Mouse (Mus musculus) hindlimb bud, embryonic 11.5 days (tissue): ENCODE results near the gene Ehmt1.
"Not testable (repeated sequence)": the region's sequence is repeated elsewhere in the genome, so short reads cannot be mapped to it uniquely, and the experiment has no call there.

Experiments used
- DNase-seq: peaks from one replicate; pipeline ENCODE4 v3.0.0-alpha.2; 2012; ENCODE audit warnings: low read depth, low spot score; ENCODE audit errors: extremely low spot score

Ehmt1 gene

DNA sequence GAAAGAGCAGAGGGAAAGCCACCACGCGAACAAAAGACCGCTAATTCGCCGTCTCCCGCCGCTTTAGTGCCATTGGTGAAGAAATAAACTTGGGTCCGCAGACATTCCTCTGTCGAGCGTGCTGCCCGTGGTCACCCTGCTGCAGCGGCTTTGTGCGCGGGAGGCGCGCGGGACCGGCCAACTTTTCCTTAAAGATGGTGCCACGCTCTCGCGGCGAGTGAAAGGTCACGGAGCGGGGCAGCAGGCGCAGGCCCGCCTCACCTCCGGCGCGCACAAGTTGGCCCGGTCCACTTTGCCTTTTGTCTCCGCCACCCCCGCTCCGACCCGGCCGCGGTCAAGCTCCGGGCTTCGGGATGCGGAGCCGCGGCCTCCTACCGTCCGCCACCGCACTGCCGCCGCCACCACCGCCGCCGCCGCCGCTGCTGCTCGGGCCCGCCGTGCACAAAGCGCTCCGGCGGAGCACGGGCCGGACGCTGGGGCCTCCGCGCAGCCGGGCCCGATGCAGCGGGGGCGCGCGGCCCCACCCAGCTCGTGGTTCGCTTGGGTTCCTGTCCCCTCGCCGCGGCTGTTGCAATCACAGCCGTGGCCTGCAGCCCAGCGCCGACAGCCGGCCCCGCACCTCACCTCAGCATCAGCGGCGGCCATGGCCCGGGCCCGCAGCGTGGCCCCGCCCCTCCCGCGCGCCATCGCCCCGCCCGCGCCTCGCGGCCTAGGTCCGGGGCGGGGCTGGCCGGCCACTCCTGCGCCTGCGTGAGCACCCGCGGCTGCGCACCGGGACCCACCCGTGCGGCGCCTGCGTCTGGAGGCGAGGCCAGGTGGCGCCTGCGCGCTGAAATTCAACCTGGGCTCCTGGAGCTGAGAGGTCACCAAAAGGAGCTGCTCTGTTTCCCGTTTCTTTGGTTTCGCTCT is at the start of gene Ehmt1:
Gene Ehmt1, minus strand, starts transcription at position 685 of the 909 bp plus-strand sequence.
- peak; percentile 68 for DNase-seq

DNA sequence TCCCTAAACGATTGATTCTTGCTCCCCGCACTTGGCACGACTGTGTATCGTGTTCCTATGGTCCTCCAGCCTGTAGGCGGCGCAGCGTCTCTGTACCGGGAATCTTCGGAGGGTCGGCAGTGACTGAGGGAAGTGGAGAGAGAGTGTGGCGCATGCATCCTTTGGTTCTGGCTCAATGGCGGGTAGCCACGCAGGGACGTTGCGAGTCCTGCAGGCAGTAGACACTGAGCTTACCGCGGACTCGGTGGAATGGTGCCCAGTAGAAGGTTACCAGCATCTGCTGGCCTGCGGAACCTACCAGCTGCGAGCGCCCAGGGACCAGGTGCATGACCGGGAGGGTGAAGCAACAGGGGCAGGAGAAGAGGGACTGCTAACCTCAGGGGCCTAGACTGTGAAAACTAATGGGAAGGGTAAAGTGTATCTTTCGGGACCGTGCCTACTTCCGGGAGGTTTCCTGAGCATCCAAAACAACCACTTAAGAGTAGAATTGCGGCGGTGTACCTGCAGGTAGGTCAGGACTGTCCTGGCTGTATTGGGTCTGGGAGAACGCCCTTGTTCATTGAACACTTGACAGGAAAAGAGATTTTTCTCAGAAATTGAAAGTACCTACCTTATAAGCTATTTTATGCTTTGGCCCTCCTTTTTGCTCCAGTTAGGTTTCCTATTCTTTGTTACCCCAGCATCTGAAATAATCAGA is 43.0 kb upstream of the Ehmt1 start, which contains the start of gene Dph7:
Gene Dph7, plus strand, starts transcription at position 97 of the 697 bp plus-strand sequence.
- DNase-seq: no peak

DNA sequence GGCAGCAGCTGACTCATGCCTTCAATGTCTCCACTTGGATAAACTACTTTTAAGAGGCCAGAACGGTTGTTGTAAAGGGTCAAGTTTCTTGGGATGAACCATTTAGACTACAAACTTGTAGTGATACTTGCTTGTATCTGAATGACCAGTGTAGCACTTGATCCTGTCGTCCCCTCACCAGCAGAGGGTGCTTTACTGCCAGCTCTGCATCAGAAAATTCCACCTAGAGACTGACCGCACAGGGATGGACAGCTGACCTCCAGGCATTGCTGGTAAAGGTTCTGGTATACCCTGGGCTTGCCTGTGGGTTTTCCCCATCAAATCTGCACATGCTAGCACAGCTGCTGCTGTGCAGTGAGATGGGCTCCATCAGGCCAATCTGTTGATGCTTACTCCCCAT is 41.5 kb upstream of the Ehmt1 start:
- no peak for DNase-seq

- no peak for DNase-seq
Observed at GRCm38 (mm10) chr2:24952537-24953055, 33.2 kb upstream of the Ehmt1 start.

DNA sequence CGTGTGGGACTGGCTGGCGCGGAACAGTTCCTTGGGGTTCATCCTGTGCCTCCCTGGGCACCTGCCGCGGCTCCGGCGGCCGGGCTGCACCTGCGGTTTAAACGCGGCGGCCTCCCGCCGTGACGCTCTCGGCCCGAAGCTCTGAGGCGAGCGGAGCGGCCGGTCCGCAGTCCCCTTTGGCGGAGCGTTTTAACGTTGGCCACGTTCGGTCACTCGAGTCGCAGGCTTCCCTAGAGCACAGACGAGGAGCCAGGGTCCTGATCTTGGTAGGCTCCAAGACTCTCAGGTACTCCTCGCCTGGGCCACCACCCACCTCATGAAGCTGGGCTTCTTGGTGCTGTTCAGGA is 30.7 kb upstream of the Ehmt1 start:
- DNase-seq: no peak

DNA sequence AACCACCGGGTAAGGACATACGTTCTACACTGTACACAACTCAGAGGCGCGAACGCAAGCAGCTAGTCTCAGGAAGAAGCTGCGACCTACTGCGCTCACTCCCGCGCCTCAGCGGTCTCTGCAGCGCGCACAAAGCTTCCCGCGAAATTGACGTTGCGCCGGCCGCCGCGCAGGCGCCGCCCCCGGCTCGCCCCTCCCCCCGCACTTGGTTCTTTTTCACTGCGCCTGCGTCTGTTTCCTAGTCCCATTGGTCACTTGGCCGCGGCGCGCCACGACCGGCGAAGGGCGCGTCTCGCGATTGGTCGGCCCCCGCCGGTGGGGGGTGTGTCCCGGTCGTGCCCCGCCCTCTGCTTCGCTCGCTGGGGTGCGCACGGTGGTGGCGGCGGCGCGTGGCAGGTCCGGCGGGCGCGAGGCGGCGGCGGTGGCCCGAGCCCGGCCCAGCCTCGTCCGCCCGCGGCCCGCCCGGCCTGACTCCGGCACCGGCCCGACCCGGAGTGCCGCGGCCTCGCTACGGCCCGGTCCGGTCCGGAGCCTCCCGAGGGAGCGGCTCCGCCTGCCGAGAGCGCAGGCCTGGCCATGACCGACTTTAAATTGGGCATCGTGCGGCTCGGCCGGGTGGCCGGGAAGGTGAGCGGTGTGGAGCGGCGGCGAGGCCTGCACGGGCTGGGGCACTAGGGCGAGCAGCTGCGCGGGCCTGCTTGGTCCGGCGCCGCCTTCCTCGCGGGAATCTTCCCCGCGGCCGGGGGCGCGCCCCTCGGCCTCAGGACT is 30.2 kb upstream of the Ehmt1 start, which contains the start of gene Zmynd19:
Gene Zmynd19, plus strand, starts transcription at position 372 of the 768 bp plus-strand sequence.
- peak; percentile 56 for DNase-seq

GRCm38 (mm10) chr2:24944304-24944703 is 24.9 kb upstream of the Ehmt1 start:
- not testable (repeated sequence) for DNase-seq

DNA sequence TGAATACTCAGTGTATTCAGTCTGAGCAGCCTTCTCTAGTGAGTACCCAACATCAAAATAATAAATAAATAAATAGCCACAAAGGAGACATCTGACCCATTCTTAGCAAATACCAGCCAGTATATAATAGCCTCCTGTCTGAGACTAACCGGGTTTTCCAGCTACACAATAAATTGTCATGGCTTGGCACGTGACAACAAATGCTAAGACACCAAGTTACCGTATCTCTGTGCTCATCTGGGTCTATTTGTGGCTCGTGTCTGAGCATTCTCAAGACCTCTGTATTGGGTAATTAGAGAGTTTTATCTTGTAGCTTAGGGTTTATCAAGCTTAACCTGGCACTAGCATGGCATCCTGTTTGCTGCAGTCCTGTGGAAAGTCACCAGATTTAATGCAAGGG is 22.7 kb upstream of the Ehmt1 start:
- DNase-seq: no peak

GRCm38 (mm10) chr2:24935057-24935796 is 15.8 kb upstream of the Ehmt1 start, which contains the start of gene Arrdc1:
Gene Arrdc1, minus strand, starts transcription at chr2:24935252.
- peak; percentile 89 for DNase-seq

GRCm38 (mm10) chr2:24934441-24934963 is 15.1 kb upstream of the Ehmt1 start:
- no peak for DNase-seq

- no peak for DNase-seq
Observed at GRCm38 (mm10) chr2:24929593-24929992, 10.2 kb upstream of the Ehmt1 start.

GRCm38 (mm10) chr2:24929119-24929518 is 9.7 kb upstream of the Ehmt1 start:
- DNase-seq: no peak

GRCm38 (mm10) chr2:24927810-24928479 is 8.5 kb upstream of the Ehmt1 start:
- no peak for DNase-seq

DNA sequence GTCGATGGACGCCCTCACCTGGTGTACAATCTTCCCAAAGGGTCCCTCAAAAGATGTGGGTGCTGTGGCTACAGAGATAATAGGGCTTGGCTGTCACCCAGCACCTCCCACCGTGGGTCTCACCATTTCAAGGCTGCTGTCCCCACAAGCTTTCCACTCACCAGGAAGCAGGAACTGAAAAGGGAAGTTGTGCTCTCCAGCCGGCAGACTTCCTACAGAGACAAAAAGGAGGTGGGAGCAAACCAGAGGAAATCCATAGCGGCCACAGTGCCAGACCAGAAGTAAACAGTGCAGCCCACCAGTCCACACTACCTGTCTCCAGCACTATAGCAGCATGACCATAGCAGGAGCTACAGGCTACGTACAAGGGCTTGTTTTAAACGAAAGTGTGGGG is 7.5 kb upstream of the Ehmt1 start:
- no peak for DNase-seq

DNA sequence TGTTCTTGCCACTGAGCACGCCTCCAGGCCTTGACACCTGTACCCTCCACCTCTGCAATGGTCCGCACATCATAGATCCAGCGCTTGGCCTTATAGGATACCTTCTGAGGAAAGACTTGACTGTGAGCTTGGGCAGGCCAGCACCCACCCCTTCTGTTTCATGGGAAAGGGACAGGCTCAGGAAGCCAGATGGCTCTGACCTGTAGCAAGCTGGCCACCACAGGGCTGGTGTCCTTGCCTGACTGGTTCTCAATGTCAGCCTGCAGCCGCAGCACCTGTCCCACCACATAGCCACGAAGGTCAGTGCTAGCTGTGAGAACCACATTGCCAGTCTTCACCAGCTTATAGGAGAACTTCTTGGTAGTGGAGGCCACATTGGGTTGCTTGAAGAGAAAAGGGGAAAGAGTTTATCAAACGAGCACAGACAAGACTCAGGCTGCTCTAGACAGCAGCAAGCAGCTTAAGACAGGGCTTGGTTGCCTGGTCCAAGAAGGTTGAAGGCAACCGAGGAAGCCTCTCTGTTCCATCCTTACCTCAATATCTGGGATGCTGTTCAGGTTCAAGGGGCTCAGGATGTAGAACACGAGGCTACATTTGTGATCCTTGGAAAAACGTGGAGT is 7.0 kb upstream of the Ehmt1 start:
- DNase-seq: no peak

DNA sequence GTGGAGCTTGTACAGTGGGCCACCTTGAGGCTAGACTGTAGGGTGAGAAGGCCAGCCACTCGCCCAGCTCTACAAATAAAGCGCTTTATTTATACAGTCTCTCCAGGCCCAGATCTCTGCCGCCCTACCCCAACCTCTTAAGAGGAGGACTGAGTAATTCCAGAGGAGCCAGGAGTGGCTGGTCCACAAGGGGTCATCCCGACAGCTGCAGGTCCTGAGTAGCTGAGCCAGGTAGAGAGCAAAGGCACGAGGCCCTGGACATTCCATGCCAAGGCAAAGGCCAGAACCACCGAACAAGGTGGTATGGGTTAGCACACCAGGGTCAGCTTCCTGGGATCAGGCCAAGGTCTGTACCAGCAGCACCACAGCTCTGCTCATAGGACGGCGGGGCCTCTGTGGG is 5.9 kb upstream of the Ehmt1 start:
- DNase-seq: no peak

- DNase-seq: no peak
Observed at GRCm38 (mm10) chr2:24923561-24923960, 4.1 kb upstream of the Ehmt1 start.

GRCm38 (mm10) chr2:24919839-24920175 is 393 bp upstream of the Ehmt1 start:
- DNase-seq: no peak

GRCm38 (mm10) chr2:24914762-24915161 is 4.7 kb downstream of the Ehmt1 start:
- DNase-seq: no peak
